Mouse (Mus musculus) urinary bladder, adult 18-20 months (tissue): Measurements from ENCODE around the gene Gfra1.

Experiments used
- DNase-seq, 2 experiments: peaks; one replicate each; pipeline ENCODE4 v3.0.0; 2022; ENCODE audit warnings: low spot score in 2 of 2, mixed read lengths in 2 of 2

Gene Gfra1

GRCm38 (mm10) chr19:58254172-58254571 lies 201.5 kb downstream of the Gfra1 start:
- DNase-seq = no peak

- no peak for DNase-seq
Measured at GRCm38 (mm10) chr19:58251698-58252097, 204.0 kb downstream of the Gfra1 start.

GRCm38 (mm10) chr19:58251095-58251494 lies 204.6 kb downstream of the Gfra1 start:
- DNase-seq = no peak

- no peak for DNase-seq
Measured at GRCm38 (mm10) chr19:58250237-58250636, 205.5 kb downstream of the Gfra1 start.

- DNase-seq = no peak
Measured at GRCm38 (mm10) chr19:58244148-58244547, 211.6 kb downstream of the Gfra1 start.

- no peak for DNase-seq
Measured at GRCm38 (mm10) chr19:58243604-58244003, 212.1 kb downstream of the Gfra1 start.

- DNase-seq = no peak
Measured at GRCm38 (mm10) chr19:58238325-58238724, 217.4 kb downstream of the Gfra1 start.

- no peak for DNase-seq
Measured at GRCm38 (mm10) chr19:58227725-58228124, 228.0 kb downstream of the Gfra1 start.

GRCm38 (mm10) chr19:58226882-58227281 lies 228.8 kb downstream of the Gfra1 start:
- no peak for DNase-seq

- no peak for DNase-seq
Measured at GRCm38 (mm10) chr19:58220061-58220831, 235.5 kb downstream of the Gfra1 start.

GRCm38 (mm10) chr19:58217591-58217990 lies 238.1 kb downstream of the Gfra1 start:
- no peak for DNase-seq

GRCm38 (mm10) chr19:58206496-58207044 lies 249.1 kb downstream of the Gfra1 start:
- DNase-seq = no peak

- no peak for DNase-seq
Measured at GRCm38 (mm10) chr19:58205470-58205869, 250.2 kb downstream of the Gfra1 start.

- no peak for DNase-seq
Measured at GRCm38 (mm10) chr19:58202627-58203026, 253.1 kb downstream of the Gfra1 start.

- no peak for DNase-seq
Measured at GRCm38 (mm10) chr19:58199679-58200078, 256.0 kb downstream of the Gfra1 start.

GRCm38 (mm10) chr19:58193733-58194456 lies 261.8 kb downstream of the Gfra1 start:
- no peak for DNase-seq

GRCm38 (mm10) chr19:58190947-58191346 lies 264.8 kb downstream of the Gfra1 start:
- DNase-seq = no peak

- no peak for DNase-seq
Measured at GRCm38 (mm10) chr19:58186558-58186957, 269.2 kb downstream of the Gfra1 start.
